Mouse (Mus musculus) forebrain, embryonic 16.5 days (tissue): ENCODE results near the gene Astn2. TPM values are rescaled to one million over a fixed set of nuclear protein-coding genes. Genes with fewer than 3 reads are reported as not detected.
A peak's percentile ranks its signal among the peaks of the same experiment; 100 is the strongest.

ENCODE experiments used
- ATAC-seq: fragments of 200-750 bp; cut with Nextera tagmentation; 2 replicates; pipeline ENCODE4 v1.8.0; 2017; ENCODE audit warnings: mild to moderate bottlenecking, moderate library complexity
- H3K27ac ChIP-seq: fragments of 300-500 bp; sonication (generic); 2 replicates; pipeline ENCODE4 v1.5.1; 2014; ENCODE audit warnings: low read length, control low read depth
- H3K27me3 ChIP-seq: fragments of 300-500 bp; sonication (generic); replicated peaks from 2 replicates; pipeline ENCODE4 v1.6.1; 2014; ENCODE audit warnings: low read length; ENCODE audit not compliant: control insufficient read depth, insufficient read depth
- H3K36me3 ChIP-seq: fragments of 300-500 bp; sonication (generic); 2 replicates; pipeline ENCODE4 v1.6.1; 2014; ENCODE audit not compliant: control insufficient read depth, insufficient read depth
- H3K4me1 ChIP-seq: fragments of 300-500 bp; sonication (generic); replicated peaks from 2 replicates; pipeline ENCODE4 v1.6.1; 2014; ENCODE audit warnings: low read length; ENCODE audit not compliant: control insufficient read depth, insufficient read depth
- H3K4me2 ChIP-seq: fragments of 300-500 bp; sonication (generic); 2 replicates; pipeline ENCODE4 v1.6.1; 2014; ENCODE audit warnings: mild to moderate bottlenecking, low read length, control low read depth
- H3K4me3 ChIP-seq: fragments of 300-500 bp; sonication (generic); replicated peaks from 2 replicates; pipeline ENCODE4 v1.5.1; 2014; ENCODE audit warnings: mild to moderate bottlenecking, low read length, control low read depth
- H3K9ac ChIP-seq: fragments of 300-500 bp; sonication (generic); replicated peaks from 2 replicates; pipeline ENCODE4 v1.6.1; 2014; ENCODE audit warnings: low read depth, low read length, control low read depth
- H3K9me3 ChIP-seq: fragments of 300-500 bp; sonication (generic); 2 replicates; pipeline ENCODE4 v1.6.1; 2016; ENCODE audit warnings: low read length; ENCODE audit not compliant: control insufficient read depth
- WGBS: fragments of 180-500 bp; shearing (Covaris S2); extraction: QIAGEN DNeasy Blood & Tissue Kit; methylation state at CpG from one replicate; pipeline ENCODE4 v1.1.7; 2014; 5-methylcytosine and 5-hydroxymethylcytosine counted together
- polyA plus RNA-seq: library from polyadenylated mRNA; unstranded; fragments of >200 nt; fragmentation: Nextera tagmentation; extraction: Ambion mirVana; gene quantifications from 2 replicates; pipeline ENCODE4 v1.2.1, GENCODE M21; 2015

Astn2 gene
- polyA plus RNA-seq, 1 experiment from 2014 or later: 1.5 TPM

DNA sequence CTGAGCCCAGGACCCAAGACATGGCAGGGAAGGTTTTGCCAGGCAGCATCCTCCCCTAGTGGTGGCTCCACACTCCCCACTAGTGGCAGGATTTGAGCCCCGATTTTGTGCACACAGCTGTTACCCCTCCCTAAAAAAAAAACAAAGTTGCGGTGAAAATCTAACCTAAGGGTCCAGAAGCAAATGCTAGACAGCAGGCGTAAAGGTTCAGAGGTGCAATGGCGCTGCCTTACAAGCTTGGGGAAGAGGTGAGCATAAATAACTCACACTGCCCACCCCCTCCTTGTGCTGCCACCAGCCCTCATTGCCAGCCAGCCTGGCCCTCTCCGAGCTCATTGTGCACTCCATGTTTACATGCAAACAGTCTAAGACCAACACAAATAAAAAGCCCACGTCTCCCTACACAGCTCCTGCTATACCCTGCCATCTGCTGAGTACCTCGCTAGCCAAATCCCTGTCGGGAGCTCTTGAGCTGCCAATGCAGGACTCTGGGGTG, 3.2 kb downstream of the Astn2 start:
- Histone ChIP-seq H3K36me3 (no peaks in the 10 kb centered on the region), H3K9ac (no peak overlapping the region), H3K4me3 (peak overlapping the region; percentile 11; the same call in 1 of the 2 replicates), H3K27ac (no peak overlapping the region), H3K4me1 (peaks cover 29% of the 10 kb centered on the region), H3K4me2 (peak overlapping the region; percentile 97), H3K9me3 (no peaks in the 10 kb centered on the region), H3K27me3 (peaks cover 2% of the 10 kb centered on the region; the same call in 1 of the 2 replicates)
- peak; percentile 89 for ATAC-seq
- 6% methylated on average over 8 of the region's 8 CpGs for WGBS

- Histone ChIP-seq H3K9me3 (no peaks in the 10 kb centered on the region), H3K4me2 (no peak overlapping the region), H3K9ac (no peak overlapping the region), H3K27ac (no peak overlapping the region), H3K27me3 (peaks cover 2% of the 10 kb centered on the region; the same call in 1 of the 2 replicates), H3K4me3 (no peak overlapping the region), H3K4me1 (peaks cover 27% of the 10 kb centered on the region), H3K36me3 (no peaks in the 10 kb centered on the region)
- WGBS: 65% methylated on average over 4 of the region's 4 CpGs
- no peak for ATAC-seq
These were observed 5.3 kb downstream of the Astn2 start for GRCm38 (mm10) chr4:66399066-66399465.

GRCm38 (mm10) chr4:66397216-66397615, 7.2 kb downstream of the Astn2 start:
- Histone ChIP-seq H3K4me1 (peaks cover 12% of the 10 kb centered on the region), H3K4me3 (no peak overlapping the region), H3K9me3 (no peaks in the 10 kb centered on the region), H3K27me3 (peaks cover 2% of the 10 kb centered on the region; the same call in 1 of the 2 replicates), H3K36me3 (no peaks in the 10 kb centered on the region), H3K9ac (no peak overlapping the region), H3K27ac (no peak overlapping the region), H3K4me2 (no peak overlapping the region)
- no peak for ATAC-seq

DNA sequence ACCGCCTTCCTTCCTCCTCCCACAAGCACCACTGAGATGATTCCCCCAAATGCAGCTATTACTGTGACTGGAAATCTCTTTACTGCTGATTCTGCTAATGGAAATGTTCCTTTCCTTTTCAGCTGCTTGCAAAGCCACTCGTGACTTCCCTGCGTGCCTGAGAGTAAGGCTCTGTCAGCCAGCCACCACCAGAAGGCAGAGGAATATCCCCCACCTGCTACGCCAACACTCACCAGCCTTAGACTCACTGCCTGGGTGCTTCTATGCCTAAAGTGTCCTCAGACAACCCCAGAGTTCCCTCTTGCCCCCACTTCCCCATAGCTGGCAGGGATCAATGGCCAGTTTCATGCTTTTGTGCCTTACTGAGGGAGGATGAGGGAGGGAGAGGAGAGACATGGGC, 11.1 kb downstream of the Astn2 start:
- Histone ChIP-seq H3K4me3 (no peak overlapping the region), H3K9me3 (no peaks in the 10 kb centered on the region)
- ATAC-seq: no peak

DNA sequence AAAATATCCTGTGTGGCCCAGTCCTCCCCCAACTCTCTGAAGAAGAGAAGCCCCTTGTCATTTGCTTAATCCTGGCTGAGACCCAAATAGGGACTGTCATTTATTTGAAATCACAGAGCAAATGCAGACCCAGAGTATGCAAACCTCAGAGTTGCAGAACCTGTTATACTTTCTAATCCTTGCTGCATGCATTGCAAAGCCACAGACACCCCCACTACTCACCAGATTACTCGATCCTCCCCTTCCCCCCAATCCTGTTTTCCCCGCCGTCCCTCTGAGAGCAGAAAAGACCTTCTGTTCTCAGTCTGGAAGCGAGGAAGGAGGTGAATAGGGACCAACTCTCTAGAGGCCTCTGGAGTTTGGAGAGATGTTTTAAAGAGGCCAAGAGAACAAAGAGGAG, 13.9 kb downstream of the Astn2 start:
- ATAC-seq: no peak

More for the DNA sequence above, 11.1 kb downstream of the Astn2 start:
- Histone ChIP-seq H3K36me3 (no peaks in the 10 kb centered on the region), H3K4me2 (no peak overlapping the region), H3K9ac (no peak overlapping the region), H3K27me3 (no peaks in the 10 kb centered on the region; the same call in 1 of the 2 replicates), H3K4me1 (no peaks in the 10 kb centered on the region), H3K27ac (no peak overlapping the region)
- 68% methylated on average over 4 of the region's 4 CpGs for WGBS

DNA sequence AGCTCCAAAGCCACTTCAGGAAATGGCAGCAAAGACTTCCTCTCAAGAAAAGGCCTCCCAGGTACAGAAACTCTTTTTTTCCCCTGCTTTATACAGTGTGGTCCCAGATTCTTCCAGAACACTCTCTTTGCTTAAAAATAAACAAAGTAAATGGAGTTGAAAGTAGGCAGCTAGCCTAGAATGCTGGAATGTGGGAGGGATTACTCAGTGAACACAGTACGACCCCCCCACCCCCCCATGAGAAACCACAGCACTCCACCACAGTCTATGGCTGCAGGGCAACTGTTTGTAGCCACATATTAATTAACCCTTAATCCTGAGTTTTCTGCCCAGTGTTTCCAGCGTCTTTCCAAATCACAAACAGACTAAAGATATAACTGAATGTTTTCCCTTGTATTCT, 25.8 kb downstream of the Astn2 start:
- WGBS: 11% methylated on average over 2 of the region's 2 CpGs
- H3K9ac ChIP-seq: no peak overlapping the region
- H3K27me3 ChIP-seq: no peaks in the 10 kb centered on the region
- no peaks in the 10 kb centered on the region for H3K9me3 ChIP-seq
- H3K36me3 ChIP-seq: no peaks in the 10 kb centered on the region
- no peak overlapping the region for H3K4me2 ChIP-seq
- no peak overlapping the region for H3K27ac ChIP-seq
- H3K4me3 ChIP-seq: no peak overlapping the region
- ATAC-seq: no peak
- no peaks in the 10 kb centered on the region for H3K4me1 ChIP-seq

More for the DNA sequence above, 13.9 kb downstream of the Astn2 start:
- 10% methylated on average over 4 of the region's 4 CpGs for WGBS
- H3K9me3 ChIP-seq: no peaks in the 10 kb centered on the region
- H3K27ac ChIP-seq: no peak overlapping the region
- H3K4me3 ChIP-seq: no peak overlapping the region
- H3K4me1 ChIP-seq: no peaks in the 10 kb centered on the region
- no peak overlapping the region for H3K4me2 ChIP-seq
- H3K9ac ChIP-seq: no peak overlapping the region
- no peaks in the 10 kb centered on the region for H3K36me3 ChIP-seq
- no peaks in the 10 kb centered on the region; the same call in 1 of the 2 replicates for H3K27me3 ChIP-seq

- Histone ChIP-seq H3K4me3 (no peak overlapping the region), H3K9me3 (no peaks in the 10 kb centered on the region), H3K27me3 (no peaks in the 10 kb centered on the region), H3K4me1 (peaks cover 9% of the 10 kb centered on the region), H3K36me3 (no peaks in the 10 kb centered on the region), H3K9ac (no peak overlapping the region), H3K4me2 (no peak overlapping the region), H3K27ac (peak overlapping the region; percentile 8; the same call in 1 of the 2 replicates)
- peak; percentile 92 for ATAC-seq
- WGBS: 24% methylated on average over 3 of the region's 3 CpGs
These were observed 33.8 kb downstream of the Astn2 start for GRCm38 (mm10) chr4:66370557-66371071.

DNA sequence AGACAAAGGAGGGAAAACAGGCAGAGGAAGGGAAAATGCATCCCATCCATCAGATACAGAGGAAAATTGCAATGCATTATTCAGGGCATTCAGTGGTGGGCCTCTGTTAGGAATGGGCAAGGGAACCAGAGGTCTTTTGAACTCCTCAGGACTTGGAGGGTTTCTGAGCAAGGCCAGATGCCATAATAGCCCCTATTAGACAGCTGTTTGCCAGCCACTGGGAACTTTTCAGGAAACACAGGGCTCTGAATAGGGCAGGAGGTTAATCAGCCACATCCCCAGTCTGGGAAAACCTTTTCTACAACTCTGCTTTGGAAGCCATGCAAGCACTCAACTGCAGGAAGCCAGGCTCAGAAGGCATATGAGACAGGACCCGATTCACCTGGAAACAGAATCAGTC, 38.9 kb downstream of the Astn2 start:
- Histone ChIP-seq H3K4me3 (no peak overlapping the region), H3K4me2 (no peak overlapping the region), H3K27ac (no peak overlapping the region), H3K27me3 (no peaks in the 10 kb centered on the region), H3K36me3 (no peaks in the 10 kb centered on the region), H3K4me1 (peaks cover 6% of the 10 kb centered on the region), H3K9ac (no peak overlapping the region), H3K9me3 (no peaks in the 10 kb centered on the region)
- ATAC-seq: no peak
- 68% methylated on average over 1 of the region's 1 CpGs for WGBS

GRCm38 (mm10) chr4:66344632-66345031, 59.8 kb downstream of the Astn2 start:
- no peaks in the 10 kb centered on the region for H3K4me1 ChIP-seq
- WGBS: 70% methylated on average over 2 of the region's 2 CpGs

DNA sequence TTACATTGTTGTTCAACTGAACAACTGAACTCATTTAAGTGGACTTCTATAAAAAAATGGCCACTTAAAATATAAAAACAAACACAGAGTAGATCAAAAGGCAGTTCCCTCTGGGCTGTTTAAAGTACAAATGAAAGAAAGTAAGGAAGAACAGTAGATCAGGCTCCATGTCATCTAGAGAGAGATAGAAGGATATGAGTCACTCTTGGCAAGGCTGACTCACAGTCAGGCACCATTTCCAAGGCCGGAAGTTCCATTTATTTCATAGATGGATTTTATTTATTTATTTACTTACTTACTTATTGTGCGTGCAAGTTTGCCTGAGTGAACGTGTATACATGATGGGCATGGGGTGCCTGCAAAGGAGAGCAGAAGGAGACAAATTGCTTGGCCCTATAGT, 67.0 kb downstream of the Astn2 start:
- Histone ChIP-seq H3K36me3 (no peaks in the 10 kb centered on the region), H3K4me1 (no peaks in the 10 kb centered on the region), H3K27me3 (no peaks in the 10 kb centered on the region), H3K4me3 (no peak overlapping the region), H3K4me2 (no peak overlapping the region), H3K27ac (no peak overlapping the region), H3K9ac (no peak overlapping the region), H3K9me3 (no peaks in the 10 kb centered on the region)
- WGBS: 90% methylated on average over 3 of the region's 3 CpGs
- ATAC-seq: no peak

More at GRCm38 (mm10) chr4:66344632-66345031, 59.8 kb downstream of the Astn2 start:
- no peaks in the 10 kb centered on the region for H3K9me3 ChIP-seq
- H3K4me3 ChIP-seq: no peak overlapping the region
- no peak for ATAC-seq
- no peak overlapping the region for H3K9ac ChIP-seq
- no peaks in the 10 kb centered on the region for H3K36me3 ChIP-seq
- no peaks in the 10 kb centered on the region for H3K27me3 ChIP-seq
- no peak overlapping the region for H3K4me2 ChIP-seq
- no peak overlapping the region for H3K27ac ChIP-seq
